Mouse (Mus musculus): ENCODE measurements around the gene 1110008L16Rik.
"Not testable (repeated sequence)": the region's sequence is repeated elsewhere in the genome, so short reads cannot be mapped to it uniquely, and the experiment has no call there.

Gene 1110008L16Rik

DNA sequence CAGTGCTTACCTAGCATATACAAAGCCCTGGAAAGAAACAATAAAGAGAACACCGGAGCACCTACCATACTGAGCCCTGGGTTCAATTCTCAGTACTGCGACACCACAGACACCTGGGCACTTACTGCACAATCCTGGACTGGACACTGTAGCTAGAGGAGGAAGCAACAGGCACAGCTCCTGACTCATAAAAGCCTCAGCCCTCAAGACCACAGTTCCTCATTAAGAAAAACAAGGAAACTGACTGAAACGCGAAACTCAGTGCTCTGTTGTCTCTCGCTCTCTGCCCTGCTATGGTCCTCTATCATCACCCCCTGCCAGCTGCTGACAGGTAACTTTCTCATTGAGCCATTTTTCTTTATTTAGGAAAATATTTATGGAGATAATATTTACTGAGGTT lies at the start of gene 1110008L16Rik:
Gene 1110008L16Rik, plus strand, starts transcription at position 242 of the 400 bp plus-strand sequence.
- DNase-seq = no peak

DNA sequence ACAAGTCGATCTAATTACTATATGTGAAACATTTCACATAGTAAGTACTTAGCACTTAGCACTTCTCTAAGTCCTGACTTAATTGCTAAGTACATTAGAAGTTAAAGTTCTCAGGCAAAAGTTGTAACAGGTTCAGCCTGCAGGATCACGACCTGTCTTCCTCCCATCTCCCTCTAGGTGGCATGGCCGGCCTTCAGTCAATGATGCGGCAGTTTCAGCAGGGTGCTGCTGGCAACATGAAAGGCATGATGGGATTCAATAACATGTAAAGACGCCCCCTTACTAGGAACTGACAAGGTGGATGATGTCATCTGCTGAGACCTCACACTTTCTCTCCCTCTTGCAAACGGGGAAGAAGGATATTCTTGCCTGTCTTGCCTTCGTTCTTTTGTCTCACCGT lies 37.4 kb upstream of the 1110008L16Rik start:
- DNase-seq = not testable (repeated sequence)

DNA sequence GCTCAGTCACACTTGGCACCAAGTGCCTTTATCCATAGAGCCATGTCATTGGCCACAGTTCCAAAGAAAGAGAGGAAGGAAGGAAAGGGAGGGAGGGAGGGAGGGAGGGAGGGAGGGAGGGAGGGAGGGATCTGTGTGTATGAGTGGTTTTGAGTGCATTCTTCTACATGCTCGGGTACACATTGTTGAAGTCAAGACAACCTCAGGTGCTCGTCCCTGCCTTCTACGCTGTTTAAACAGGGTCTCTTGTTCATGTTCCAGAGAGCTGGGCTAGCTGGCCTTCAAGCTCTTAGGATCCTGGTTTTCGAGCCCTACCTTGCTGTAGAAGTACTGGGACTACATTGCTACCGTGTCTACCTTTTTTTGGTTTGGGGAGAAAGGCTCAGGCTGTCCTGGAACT lies 36.0 kb upstream of the 1110008L16Rik start:
- not testable (repeated sequence) for DNase-seq

DNA sequence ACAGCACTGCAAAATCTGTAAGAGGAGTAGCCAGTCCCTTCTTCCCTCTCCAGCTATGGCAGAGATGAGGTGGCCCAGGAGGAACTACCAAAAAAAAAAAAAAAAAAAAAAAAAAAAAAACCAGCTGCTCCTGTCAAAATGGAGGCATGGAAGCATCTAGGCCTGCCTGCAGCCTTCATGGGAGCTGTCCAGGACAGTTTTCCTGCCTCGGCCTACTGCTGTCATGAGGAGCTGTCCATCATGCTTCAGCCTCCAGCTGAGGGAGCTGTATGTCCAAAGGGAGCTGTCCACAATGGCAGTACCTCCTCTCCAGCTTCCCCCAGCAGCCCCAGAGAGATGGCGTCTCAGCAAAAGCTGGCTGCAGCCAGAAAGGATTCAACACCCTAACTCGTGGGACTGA lies 27.1 kb upstream of the 1110008L16Rik start:
- no peak for DNase-seq

DNA sequence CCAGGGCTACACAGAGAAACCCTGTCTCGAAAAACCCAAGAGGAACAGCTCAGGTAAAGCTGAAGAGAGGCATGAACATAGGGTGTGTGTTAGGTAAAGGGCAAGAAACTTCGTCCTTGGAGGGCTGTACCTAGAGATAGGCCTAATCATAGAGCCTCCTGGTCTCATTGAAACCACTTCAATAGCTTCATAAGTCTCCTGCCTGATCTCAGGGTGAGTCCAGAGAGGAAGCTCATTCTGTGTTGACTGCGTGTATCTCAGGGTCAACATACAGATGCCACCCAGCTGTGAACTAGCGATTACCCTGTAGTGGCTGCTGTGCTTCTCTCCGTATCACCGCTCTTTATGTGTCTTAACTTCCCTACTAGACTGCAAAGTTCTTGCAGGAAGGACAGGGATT lies 21.8 kb upstream of the 1110008L16Rik start:
- DNase-seq = not testable (repeated sequence)

DNA sequence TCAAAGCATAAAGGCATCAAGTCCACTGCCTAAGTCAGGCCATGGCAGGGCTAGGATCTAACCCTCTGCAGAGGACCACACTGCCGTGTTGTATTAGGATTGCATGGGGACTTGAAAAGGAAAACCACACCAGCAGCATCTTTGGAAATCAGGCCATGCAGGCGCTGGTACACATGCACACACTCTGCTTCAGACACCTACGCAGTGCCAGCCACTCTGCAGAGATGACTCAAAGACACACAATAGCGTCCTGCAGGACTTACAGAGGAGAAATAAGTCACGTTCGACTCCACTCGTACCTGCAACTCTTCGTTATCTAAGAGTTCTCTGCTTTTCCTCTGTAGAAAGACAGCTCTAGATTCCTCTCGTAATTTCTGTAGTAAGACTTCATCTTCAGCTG lies 1.3 kb upstream of the 1110008L16Rik start:
- DNase-seq = no peak

DNA sequence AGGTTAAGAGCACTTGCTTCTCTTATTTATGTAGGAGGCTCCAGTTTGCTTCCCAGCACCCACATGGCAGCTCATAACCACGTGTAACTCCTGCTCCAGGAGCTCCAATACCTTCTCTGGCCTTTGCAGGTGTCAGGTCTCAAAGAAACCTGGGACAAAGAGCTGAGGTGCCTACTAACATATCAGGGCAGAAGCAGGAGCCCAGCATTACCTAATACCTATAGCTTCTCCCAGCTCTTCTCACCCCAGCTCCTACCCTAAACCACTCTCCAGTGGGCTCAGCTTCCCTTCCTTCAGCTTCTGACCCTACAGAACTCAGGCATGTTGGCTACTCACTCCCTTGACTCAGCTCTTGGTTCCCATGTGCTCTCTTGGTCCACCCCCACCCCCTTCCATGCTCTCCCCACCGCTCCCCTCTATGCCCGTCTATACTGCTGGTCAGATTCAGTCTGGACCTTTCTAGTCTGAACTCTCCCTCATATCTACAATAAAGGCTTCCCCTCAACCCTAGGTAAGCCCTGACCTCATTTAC lies 1.5 kb downstream of the 1110008L16Rik start:
- DNase-seq = no peak

DNA sequence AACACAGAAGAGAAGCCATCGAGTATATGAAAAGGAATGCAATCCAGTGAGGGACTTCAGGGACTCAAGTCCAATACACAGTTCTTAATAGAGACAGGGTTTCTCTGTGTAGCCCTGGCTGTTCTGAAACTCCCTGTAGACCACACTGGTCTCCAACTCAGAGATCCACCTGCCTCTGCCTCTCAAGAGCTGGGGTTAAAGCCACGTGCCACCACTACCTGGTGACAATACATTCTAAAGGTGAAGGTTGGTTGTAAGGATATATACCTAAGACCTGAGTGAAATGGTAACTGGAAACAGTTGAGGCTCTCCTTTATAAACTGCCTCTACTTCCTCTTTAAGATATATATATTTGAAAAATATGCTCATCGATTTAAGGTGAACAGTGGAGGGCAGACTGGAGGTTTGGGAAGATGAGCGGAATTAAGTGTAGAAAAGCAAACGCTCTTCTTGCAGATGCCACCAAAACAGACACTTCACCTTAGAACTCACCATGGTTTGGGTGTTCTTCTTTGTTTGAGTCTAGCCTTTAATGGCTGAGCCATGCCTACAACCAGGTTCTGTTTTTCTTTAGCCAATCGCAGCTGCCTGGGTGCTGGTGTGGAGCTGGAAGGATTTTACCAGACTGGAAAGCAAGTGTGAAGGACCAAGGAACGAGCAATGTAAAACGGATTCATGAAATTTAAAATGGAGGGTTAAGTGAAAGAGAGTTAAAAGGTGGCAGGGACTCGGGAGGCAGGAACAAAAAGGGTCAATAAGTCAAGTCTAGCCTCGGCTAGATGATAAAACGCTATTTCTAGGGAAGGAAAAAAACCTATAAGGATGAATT lies 2.3 kb downstream of the 1110008L16Rik start:
- DNase-seq = no peak

DNA sequence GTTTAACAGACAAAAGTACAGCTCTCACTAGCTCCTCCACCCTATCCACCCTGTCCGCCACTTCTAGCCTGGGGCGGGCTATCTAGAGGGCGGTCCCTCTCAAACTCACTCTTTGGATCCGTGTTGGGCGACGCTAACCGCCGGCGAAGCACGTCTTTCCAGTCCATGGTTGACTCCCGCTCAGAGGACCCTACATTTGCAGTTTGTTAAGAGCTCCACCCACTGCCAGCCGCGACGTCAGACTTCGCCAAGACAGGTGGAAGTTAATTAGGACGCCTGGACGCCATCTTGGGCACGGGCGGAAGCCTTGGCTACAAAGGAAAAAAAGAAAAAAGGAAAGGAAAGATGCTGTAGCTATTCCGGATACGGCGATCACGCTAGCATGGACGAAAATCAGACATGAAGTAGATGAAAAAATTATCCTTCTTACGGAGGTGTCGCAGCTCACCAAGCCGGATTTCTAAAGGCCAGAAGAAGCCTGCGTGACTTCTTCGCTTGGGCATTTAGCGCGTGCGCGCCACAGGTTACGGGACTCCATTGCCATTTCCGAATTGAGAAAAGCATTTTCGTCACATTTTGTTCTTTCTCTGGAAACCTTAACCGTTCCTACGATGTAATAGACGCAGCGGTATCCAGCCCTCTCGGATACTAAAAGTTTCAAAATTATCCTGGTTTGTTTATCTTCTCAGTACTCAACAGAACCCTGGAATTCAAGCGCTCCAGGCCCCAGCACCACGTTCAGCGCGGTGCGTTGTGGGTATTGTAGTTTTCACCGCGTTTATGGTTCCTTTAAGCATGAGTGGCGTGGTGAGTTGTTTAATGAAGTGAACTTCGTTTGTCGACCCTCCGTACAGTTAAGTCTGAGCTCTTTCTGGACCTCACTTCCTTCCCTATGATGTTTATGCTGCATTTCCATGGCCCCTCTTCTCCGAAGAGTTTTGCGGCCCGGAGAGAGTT lies 3.4 kb downstream of the 1110008L16Rik start, which contains the start of gene Ppp2r3c:
Gene Ppp2r3c, minus strand, starts transcription at position 514 of the 957 bp plus-strand sequence.
- peak; percentile 91 for DNase-seq

DNA sequence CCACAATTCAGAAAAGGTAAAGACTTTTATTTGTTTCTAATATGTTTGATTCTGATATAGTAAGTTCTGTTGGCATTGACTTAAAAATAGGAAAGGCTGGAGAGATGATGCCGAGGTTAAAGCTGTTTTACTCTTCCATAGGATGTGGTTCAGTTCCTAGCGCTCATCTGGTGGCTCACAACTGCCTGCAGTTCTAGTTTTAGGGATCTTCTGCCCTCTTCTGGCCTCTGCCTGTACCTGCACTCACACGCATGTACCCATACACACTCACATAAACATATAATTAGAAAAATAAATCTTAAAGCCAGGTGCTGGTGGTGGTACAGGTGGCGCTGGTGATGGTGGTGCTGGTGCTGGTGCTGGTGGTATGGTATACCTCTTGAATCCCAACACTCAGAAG lies 7.0 kb downstream of the 1110008L16Rik start:
- no peak for DNase-seq

DNA sequence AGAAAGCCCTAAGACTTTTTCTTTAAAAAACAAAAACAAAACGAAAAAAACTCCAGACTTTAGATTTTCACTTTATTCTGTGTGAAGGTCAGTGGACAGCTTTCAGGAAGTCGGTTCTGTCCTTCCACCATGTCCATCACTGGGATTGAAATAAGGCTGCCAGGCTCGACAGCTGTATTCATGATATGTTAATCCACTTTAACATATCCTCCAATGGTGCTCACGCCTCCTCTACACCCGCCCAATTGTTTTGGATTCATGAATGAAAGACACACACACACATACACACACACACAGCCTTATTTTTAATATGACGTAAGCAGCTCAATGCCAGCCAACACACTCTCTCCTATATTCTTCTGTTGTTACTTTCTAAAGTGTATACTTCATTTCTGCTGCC lies 8.2 kb downstream of the 1110008L16Rik start:
- no peak for DNase-seq

DNA sequence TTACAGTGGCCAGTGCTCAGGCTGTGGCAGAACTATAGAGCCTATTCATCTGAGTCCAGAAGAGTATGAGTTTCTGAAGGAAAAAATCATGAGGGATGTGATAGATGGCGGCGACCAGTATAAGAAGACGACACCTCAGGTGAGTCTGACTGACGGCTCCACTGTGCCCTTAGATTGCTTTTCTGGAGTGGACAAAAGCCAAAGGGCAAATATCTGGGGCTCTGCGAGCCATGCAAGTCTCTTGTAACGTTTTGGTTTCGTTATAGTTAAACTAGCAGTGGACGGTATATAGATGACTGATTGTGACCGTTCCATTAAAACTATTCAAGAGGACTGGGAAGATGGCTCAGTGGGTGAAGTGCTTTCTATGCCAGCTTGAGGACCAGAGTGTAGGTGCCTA lies 9.4 kb downstream of the 1110008L16Rik start:
- no peak for DNase-seq

DNA sequence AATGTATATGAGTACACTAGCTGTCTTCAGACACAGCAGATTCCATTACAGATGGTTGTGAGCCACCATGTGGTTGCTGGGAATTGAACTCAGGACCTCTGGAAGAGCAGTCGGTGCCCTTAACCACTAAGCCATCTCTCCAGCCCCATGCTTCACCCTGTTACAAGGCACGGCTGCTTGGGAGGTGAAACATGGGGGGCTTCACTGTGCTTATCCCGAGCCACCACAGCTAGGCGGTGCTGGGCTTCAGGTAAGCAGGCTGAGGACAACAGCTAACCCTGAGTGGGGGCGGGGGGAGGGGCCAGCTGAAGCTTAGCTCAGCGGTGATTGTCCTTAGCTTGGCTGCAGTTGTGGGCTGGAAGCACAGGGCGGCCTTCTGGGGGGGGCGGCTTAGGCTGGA lies 10.1 kb downstream of the 1110008L16Rik start:
- no peak for DNase-seq

DNA sequence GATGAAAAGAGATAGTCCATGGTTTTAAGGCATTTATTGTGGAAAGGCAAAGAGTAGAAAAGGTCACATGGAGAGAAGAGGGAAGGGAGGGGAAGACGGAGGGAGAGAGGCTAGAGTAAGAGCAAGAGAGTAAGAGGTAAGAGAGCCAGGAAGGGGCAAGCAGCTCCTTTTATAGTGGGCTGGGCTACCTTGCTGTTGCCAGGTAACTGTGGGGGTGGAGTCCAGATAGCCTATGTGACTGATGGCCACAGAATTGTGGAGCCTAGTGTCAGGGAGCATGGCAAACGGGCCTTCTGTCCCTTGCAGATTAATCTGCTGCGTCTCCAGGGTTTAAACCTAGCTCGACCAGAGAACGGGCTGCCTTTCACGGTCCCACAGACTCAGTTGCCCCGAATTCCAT lies 12.5 kb downstream of the 1110008L16Rik start:
- DNase-seq = no peak

DNA sequence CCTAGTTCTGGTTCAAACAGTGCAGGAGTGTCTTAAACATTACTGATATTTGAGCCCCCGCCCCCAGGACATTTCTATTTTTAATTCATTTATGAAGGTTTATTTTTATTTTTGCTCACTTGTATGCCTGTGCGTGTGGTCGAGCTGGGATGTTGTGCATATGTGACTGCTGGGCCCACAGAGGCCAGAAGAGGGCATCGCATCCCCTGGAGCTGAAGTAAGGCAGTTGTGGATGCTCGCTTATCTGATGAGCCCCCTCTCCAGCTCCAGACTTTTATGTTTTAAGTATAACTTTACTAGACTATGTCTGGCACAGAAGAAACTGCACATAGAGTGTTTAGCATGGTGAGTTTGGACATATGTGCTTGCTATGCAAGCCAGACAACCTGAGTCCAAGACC lies 14.5 kb downstream of the 1110008L16Rik start:
- no peak for DNase-seq

DNA sequence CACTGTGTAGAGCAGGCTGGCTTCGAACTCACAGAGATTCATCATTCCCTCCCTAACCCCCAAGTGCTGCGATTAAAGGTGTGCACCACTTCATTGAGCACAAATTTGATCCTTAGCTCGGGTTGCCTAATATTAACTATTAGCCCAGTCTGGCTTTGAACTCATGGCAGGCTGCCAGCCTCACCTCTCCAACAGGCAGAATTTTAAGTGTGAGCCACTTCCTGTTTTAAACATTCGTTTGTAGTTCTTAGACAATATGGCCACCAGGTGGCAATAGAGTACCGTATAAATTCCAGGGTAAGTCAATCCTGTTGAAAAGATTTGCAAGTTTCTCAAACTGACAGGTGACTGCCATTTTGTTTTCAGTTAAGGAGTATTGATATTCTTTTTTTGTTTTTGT lies 15.8 kb downstream of the 1110008L16Rik start:
- DNase-seq = peak; percentile 20

DNA sequence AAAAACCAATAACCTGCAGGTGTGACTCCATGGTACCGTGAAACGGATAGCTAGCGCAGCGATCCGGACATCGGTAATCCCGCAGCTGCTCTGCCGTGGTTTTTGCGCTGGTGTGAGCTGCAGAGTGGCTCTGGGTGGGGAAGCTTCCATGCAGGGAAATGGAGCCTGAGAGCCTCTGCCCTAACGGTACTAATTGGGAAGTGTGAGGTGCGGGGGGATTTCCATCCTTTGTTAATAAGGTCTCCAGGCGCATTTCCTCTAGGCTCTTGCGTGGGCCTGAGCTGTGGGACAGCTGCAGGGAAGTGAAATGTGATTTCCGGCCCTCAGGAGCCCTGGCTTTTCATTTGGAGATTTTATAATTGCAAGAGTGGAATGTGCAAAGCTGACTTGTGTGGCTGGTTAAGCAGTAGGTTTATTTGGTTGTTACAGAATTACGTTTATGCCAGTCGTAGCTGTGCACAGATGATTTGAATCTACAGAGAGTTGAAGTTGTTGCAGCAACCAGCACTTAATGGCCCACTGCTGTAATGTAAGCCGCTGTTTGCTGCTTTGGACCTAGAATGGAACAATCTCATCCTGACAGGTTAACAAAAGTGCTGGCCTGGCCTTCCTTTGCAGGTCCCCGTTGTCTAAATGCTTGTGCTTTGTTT lies 22.4 kb downstream of the 1110008L16Rik start:
- DNase-seq = no peak

DNA sequence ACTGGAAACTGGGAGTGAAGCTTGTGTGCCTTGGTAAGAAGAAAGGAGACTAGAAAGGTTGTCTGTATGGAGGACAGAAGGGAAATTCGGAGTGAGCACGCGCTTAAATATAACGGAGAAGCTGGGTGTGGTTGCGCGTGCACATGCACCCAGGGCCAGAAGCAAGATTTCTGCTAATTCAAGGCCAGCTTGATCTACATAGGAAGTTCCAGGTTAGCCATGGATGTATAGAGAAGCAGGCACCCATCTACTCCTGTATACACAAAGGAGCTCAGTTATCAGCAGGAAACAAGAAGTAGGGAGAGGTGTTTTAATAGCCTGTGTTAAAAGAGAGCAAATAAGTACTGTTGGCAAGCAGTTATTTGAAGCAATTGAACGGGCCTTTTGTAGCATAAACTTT lies 26.3 kb downstream of the 1110008L16Rik start:
- no peak for DNase-seq

DNA sequence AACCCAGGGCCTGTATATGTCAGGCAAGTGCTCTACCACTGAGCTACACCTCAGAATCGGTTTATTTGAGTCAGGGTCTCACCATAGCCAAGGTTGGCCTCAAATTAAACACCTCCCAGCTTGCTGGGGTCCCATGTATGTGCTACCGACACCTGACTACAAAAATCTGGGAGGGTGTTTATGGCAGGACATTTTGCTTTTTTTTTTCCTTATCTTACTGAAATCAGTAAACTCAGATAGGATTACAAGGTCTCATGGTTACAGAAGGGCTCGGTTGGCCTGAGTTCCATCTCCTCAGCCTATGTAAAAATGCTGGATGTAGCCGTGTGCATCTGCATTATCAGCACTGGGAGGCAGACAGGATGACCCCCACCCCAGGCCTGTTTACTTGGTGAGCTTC lies 29.4 kb downstream of the 1110008L16Rik start:
- DNase-seq = no peak

DNA sequence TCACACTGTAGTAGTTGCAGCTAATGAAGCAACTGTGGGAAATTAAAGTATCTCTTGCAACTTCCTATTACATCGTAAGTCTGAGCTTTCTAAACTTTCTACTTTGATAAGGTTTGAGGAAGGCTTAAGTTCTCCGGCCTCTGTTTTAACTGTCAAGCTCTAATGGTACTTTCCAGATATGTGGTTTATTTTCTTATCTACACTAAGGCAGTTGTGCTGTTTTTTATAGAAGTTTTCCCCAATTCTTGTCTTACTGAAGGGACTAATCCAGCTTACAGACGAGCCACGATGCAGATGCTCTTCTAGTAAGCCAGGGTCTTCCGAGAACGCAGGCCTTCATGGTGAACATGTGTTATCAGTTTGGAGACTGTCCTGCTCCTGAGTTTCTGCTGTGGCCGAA lies 30.0 kb downstream of the 1110008L16Rik start:
- DNase-seq = no peak

DNA sequence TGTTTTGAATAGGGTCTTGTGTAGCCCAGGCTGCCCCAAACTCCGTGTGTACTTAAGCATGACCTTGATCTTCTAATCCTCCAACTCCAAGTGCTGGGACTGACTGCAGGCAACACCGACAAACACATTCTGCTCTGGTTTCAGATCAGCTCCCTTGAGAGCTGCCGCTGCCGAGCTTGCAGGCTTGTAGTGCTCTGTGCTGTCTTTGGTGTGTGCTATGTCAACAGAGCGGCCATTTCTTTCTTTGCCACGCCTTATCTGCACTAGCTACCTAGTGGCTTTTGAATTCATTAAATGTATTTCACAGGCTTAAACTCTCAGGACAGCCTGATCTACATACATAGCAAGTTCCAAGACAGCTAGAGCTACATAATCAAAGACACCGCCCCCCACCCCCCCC lies 34.3 kb downstream of the 1110008L16Rik start:
- no peak for DNase-seq

DNA sequence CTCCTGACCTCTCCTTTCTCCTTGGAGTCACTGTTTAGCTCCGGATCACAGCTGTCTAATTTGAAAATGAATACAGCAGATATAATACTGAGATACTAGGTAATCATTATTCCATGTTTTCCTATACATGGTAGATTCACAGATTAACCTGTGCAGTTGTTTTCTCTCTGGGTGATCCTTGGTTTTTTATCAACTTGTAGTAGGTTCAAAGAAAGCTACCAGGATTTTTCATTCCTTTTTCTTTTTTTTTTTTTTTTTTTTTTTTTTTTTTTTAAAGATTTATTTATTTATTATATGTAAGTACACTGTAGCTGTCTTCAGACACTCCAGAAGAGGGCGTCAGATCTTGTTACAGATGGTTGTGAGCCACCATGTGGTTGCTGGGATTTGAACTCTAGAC lies 39.1 kb downstream of the 1110008L16Rik start:
- not testable (repeated sequence) for DNase-seq

DNA sequence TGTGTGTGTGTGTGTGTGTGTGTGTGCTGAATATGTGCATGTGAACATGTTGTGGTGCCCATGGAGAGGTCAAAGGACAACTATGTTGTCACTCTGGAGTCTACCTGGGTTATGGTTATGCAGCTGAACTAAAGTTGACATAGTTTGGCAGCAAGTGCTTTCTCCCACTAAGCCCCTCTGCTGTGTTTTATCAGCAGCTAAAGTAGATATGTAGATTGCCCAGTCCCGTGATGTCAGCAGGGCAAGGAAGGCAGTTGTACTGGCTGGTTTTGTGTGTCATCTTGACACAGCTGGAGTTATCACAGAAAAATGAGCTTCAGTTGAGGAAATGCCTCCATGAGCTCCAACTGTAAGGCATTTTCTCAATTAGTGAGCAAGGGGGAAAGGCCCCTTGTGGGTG lies 43.7 kb downstream of the 1110008L16Rik start:
- DNase-seq = not testable (repeated sequence)
